Mouse (Mus musculus) kidney, postnatal 4 days (tissue): Measurements from ENCODE around the gene Msmb.
"Not testable (repeated sequence)": the region's sequence is repeated elsewhere in the genome, so short reads cannot be mapped to it uniquely, and the experiment has no call there.

ENCODE experiments used
- DNase-seq, 2 experiments: peaks; one replicate each; pipeline ENCODE4 v3.0.0; 2021; ENCODE audit warnings: mixed read lengths in 2 of 2

The Msmb gene

GRCm38 (mm10) chr14:32179393-32180195 lies 37.8 kb downstream of the Msmb start:
- DNase-seq: no peak

- DNase-seq: no peak
These were observed 39.0 kb downstream of the Msmb start for GRCm38 (mm10) chr14:32180861-32181260.

- no peak for DNase-seq
These were observed 42.0 kb downstream of the Msmb start for GRCm38 (mm10) chr14:32183846-32184245.

- no peak for DNase-seq
These were observed 49.0 kb downstream of the Msmb start for GRCm38 (mm10) chr14:32190627-32191391.

GRCm38 (mm10) chr14:32191926-32192325 lies 50.1 kb downstream of the Msmb start:
- DNase-seq: no peak

- peak; percentile 67 to 73 for DNase-seq
These were observed 50.6 kb downstream of the Msmb start for GRCm38 (mm10) chr14:32192437-32192836.

- not testable (repeated sequence) for DNase-seq
These were observed 51.7 kb downstream of the Msmb start for GRCm38 (mm10) chr14:32193557-32193956.

GRCm38 (mm10) chr14:32201354-32201753 lies 59.5 kb downstream of the Msmb start:
- DNase-seq: no peak

- DNase-seq: peak; percentile 89 to 94
These were observed 60.1 kb downstream of the Msmb start, which contains the start of the genes Timm23 and Parg for GRCm38 (mm10) chr14:32201791-32202451. Gene Timm23 (minus strand): TSS chr14:32201898. Gene Parg (plus strand): TSS chr14:32201949.
